Mouse (Mus musculus) megakaryocyte, embryonic 14.5 days (primary cell): ENCODE measurements around the gene Maz.

Source experiments
- FLI1 ChIP-seq: IDR thresholded peaks from 2 replicates; pipeline ENCODE4 v1.6.1; 2012; ENCODE audit warnings: low read length, inconsistent platforms, mixed read lengths
- GATA1 ChIP-seq: IDR thresholded peaks from 3 replicates; pipeline ENCODE4 v1.6.1; 2012; ENCODE audit warnings: mixed read lengths, low read length, inconsistent platforms, borderline replicate concordance

DNA sequence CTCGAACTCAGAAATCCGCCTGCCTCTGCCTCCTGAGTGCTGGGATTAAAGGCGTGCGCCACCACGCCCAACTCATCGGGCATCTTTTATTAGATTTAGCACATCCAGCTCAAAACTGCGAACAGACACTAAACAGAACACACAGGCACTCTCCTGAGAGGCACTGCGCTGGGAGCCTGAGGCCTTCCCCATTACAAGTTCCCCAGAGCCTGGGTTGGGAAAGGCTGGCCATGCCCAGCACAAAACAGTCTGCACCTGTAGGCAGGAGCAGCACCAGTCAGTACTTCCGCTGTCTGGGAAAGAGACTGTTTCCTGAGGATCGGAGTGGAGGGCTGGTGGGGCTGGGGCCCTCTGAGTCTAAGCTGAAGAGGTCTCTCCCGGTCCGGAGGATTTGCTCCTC, 11.8 kb downstream of the Maz start:
- TF ChIP-seq GATA1, result no peak
- no peak for TF ChIP-seq FLI1
